Mouse (Mus musculus): Measurements from ENCODE around the gene Lgals7. TPM values are rescaled to one million over a fixed set of nuclear protein-coding genes. Genes with fewer than 3 reads are reported as not detected.

Gene Lgals7
- total RNA-seq, 2 experiments from 2014 or later = 0.73 to 1.4 TPM

- intact Hi-C loops (cut with DNase I) = loop anchor here (2.0 kb wide), 1 partner anchor 15 kb away; no protein-coding TSS in a partner anchor
- DNase-seq = peak in 1 of 2 experiments; percentile 44
These were observed 36.3 kb upstream of the Lgals7 start for GRCm38 (mm10) chr7:28827338-28827737.

GRCm38 (mm10) chr7:28829821-28830220 lies 33.8 kb upstream of the Lgals7 start:
- peak in 1 of 2 experiments; percentile 58 for DNase-seq
- intact Hi-C loops (cut with DNase I) = loop anchor here (2.0 kb wide), 1 partner anchor 37 kb away; no protein-coding TSS in a partner anchor

- DNase-seq = peak in 1 of 2 experiments; percentile 40
- intact Hi-C loops (cut with DNase I) = loop anchor here (2.0 kb wide), 1 partner anchor 36 kb away; no protein-coding TSS in a partner anchor
These were observed 32.7 kb upstream of the Lgals7 start for GRCm38 (mm10) chr7:28830981-28831380.

GRCm38 (mm10) chr7:28831411-28832125 lies 32.1 kb upstream of the Lgals7 start:
- intact Hi-C loops (cut with DNase I) = loop anchor here (2.0 kb wide), 1 partner anchor 35 kb away; no protein-coding TSS in a partner anchor
- DNase-seq = no peak

GRCm38 (mm10) chr7:28832137-28832536 lies 31.5 kb upstream of the Lgals7 start:
- intact Hi-C loops (cut with DNase I) = no loop called here
- no peak for DNase-seq

GRCm38 (mm10) chr7:28833723-28834347 lies 29.8 kb upstream of the Lgals7 start, which contains the start of gene Lgals4:
Gene Lgals4 (plus strand): TSS chr7:28833854.
- no peak for DNase-seq
- intact Hi-C loops (cut with DNase I) = no loop called here

- intact Hi-C loops (cut with DNase I) = no loop called here
These were observed 26.7 kb upstream of the Lgals7 start for GRCm38 (mm10) chr7:28836936-28837335.

GRCm38 (mm10) chr7:28838331-28838730 lies 25.3 kb upstream of the Lgals7 start:
- no peak for DNase-seq

More at GRCm38 (mm10) chr7:28836936-28837335, 26.7 kb upstream of the Lgals7 start:
- no peak for DNase-seq

GRCm38 (mm10) chr7:28847273-28847672 lies 16.4 kb upstream of the Lgals7 start:
- intact Hi-C loops (cut with DNase I) = no loop called here
- no peak for DNase-seq

More at GRCm38 (mm10) chr7:28838331-28838730, 25.3 kb upstream of the Lgals7 start:
- intact Hi-C loops (cut with DNase I) = no loop called here

- DNase-seq = no peak
These were observed 13.9 kb upstream of the Lgals7 start for GRCm38 (mm10) chr7:28849700-28850236.

GRCm38 (mm10) chr7:28850642-28851041 lies 13.0 kb upstream of the Lgals7 start:
- DNase-seq = no peak
- intact Hi-C loops (cut with DNase I) = no loop called here

More at GRCm38 (mm10) chr7:28849700-28850236, 13.9 kb upstream of the Lgals7 start:
- intact Hi-C loops (cut with DNase I) = no loop called here

GRCm38 (mm10) chr7:28859953-28860352 lies 3.7 kb upstream of the Lgals7 start:
- intact Hi-C loops (cut with DNase I) = no loop called here
- DNase-seq = no peak

- intact Hi-C loops (cut with DNase I) = no loop called here
These were observed 2.8 kb upstream of the Lgals7 start for GRCm38 (mm10) chr7:28860898-28861297.

GRCm38 (mm10) chr7:28862817-28863499 lies 695 bp upstream of the Lgals7 start:
- DNase-seq = no peak

More at GRCm38 (mm10) chr7:28860898-28861297, 2.8 kb upstream of the Lgals7 start:
- no peak for DNase-seq

GRCm38 (mm10) chr7:28864288-28864750 lies 666 bp downstream of the Lgals7 start:
- intact Hi-C loops (cut with DNase I) = no loop called here
- no peak for DNase-seq

More at GRCm38 (mm10) chr7:28862817-28863499, 695 bp upstream of the Lgals7 start:
- intact Hi-C loops (cut with DNase I) = no loop called here

GRCm38 (mm10) chr7:28865481-28866300 lies 2.0 kb downstream of the Lgals7 start:
- intact Hi-C loops (cut with DNase I) = loop anchor here (2.0 to 5.0 kb wide), 2 partner anchors 35 to 177 kb away; no protein-coding TSS in a partner anchor
- peak; percentile 79 to 83 for DNase-seq

GRCm38 (mm10) chr7:28866769-28867507 lies 3.3 kb downstream of the Lgals7 start:
- intact Hi-C loops (cut with DNase I) = loop anchor here (1.0 to 5.0 kb wide), 5 partner anchors 36 to 175 kb away; no protein-coding TSS in a partner anchor
- no peak for DNase-seq

GRCm38 (mm10) chr7:28867508-28868340 lies 4.1 kb downstream of the Lgals7 start:
- peak; percentile 83 to 86 for DNase-seq
- intact Hi-C loops (cut with DNase I) = loop anchor here (1.0 to 5.0 kb wide), 5 partner anchors 37 to 175 kb away; no protein-coding TSS in a partner anchor

Measured in heart, postnatal 36 days (tissue).